Mouse (Mus musculus) MEL (cell line): Measurements from ENCODE around the gene Gm10840. TPM values are rescaled to one million over a fixed set of nuclear protein-coding genes. Genes with fewer than 3 reads are reported as not detected.

ENCODE experiments used
- DNase-seq: peaks from one replicate; pipeline ENCODE4 v3.0.0; 2011; ENCODE audit warnings: low read depth, low spot score
- H3K27ac ChIP-seq: 2 replicates; pipeline ENCODE4 v1.5.1; 2012; ENCODE audit warnings: low read depth, mild to moderate bottlenecking, control low read depth, low read length, moderate library complexity; ENCODE audit not compliant: control insufficient read depth
- H3K27me3 ChIP-seq, 2 experiments: fragments of 150-350 bp in 1 of 2; sonication (generic) in 1 of 2; 2 replicates each; pipeline ENCODE4 v1.6.1; 2012; ENCODE audit warnings: low read length in 2 of 2, mild to moderate bottlenecking in 2 of 2, improper control_type of control experiment in 1 of 2, moderate library complexity in 1 of 2; ENCODE audit not compliant: insufficient read depth in 2 of 2, control insufficient read depth in 1 of 2
- H3K36me3 ChIP-seq, 2 experiments: 2 replicates each; pipeline ENCODE4 v1.6.1; 2012 to 2014; ENCODE audit warnings: low read length in 2 of 2, improper control_type of control experiment in 1 of 2, inconsistent platforms in 1 of 2, mild to moderate bottlenecking in 1 of 2; ENCODE audit not compliant: insufficient read depth in 2 of 2, control insufficient read depth in 1 of 2
- H3K4me1 ChIP-seq, 2 experiments: fragments of 150-350 bp in 1 of 2; sonication (generic) in 1 of 2; 2 replicates each; pipeline ENCODE4 v1.6.1; 2012; ENCODE audit warnings: low read length in 2 of 2, improper control_type of control experiment in 1 of 2, mild to moderate bottlenecking in 1 of 2; ENCODE audit not compliant: insufficient read depth in 2 of 2, control insufficient read depth in 1 of 2
- H3K4me3 ChIP-seq, 2 experiments: fragments of 150-350 bp in 1 of 2; sonication (generic) in 1 of 2; 2 replicates each; pipeline ENCODE4 v1.5.1; 2012; ENCODE audit warnings: low read depth in 2 of 2, low read length in 2 of 2, mild to moderate bottlenecking in 2 of 2, moderate library complexity in 2 of 2, control low read depth in 1 of 2, improper control_type of control experiment in 1 of 2; ENCODE audit not compliant: control insufficient read depth in 1 of 2, insufficient read depth in 1 of 2
- H3K79me2 ChIP-seq: 2 replicates; pipeline ENCODE4 v1.6.1; 2012; ENCODE audit warnings: mild to moderate bottlenecking, low read length, moderate library complexity; ENCODE audit not compliant: control insufficient read depth, poor library complexity, insufficient read depth
- H3K9ac ChIP-seq: 2 replicates; pipeline ENCODE4 v1.6.1; 2012; ENCODE audit warnings: low read depth, mild to moderate bottlenecking, control low read depth, low read length, moderate library complexity; ENCODE audit not compliant: control insufficient read depth, poor library complexity, severe bottlenecking
- H3K9me3 ChIP-seq: fragments of 150-350 bp; sonication (generic); replicated peaks from 2 replicates; pipeline ENCODE4 v1.6.1; 2012; ENCODE audit warnings: mild to moderate bottlenecking, low read length, improper control_type of control experiment, moderate library complexity; ENCODE audit not compliant: insufficient read depth
- BHLHE40 ChIP-seq: IDR thresholded peaks from 2 replicates; pipeline ENCODE4 v1.6.1; 2012; ENCODE audit warnings: low read depth, mild to moderate bottlenecking, inconsistent platforms, low read length, improper control_type of control experiment, borderline replicate concordance
- CHD1 ChIP-seq: IDR thresholded peaks from 2 replicates; pipeline ENCODE4 v1.6.1; 2012; ENCODE audit warnings: low read depth, mild to moderate bottlenecking, inconsistent platforms, low read length, improper control_type of control experiment
- CHD2 ChIP-seq: IDR thresholded peaks from 2 replicates; pipeline ENCODE4 v1.6.1; 2011; ENCODE audit warnings: low read length, improper control_type of control experiment
- CTCF ChIP-seq, 3 experiments: IDR thresholded peaks in 2 of 3; conservative IDR thresholded peaks in 1 of 3; 2 replicates each; pipeline ENCODE4 v1.5.1; 2011 to 2012; ENCODE audit warnings: low read length in 3 of 3, low read depth in 2 of 3, mild to moderate bottlenecking in 2 of 3, improper control_type of control experiment in 1 of 3, inconsistent platforms in 1 of 3, mixed read lengths in 1 of 3, moderate library complexity in 1 of 3; ENCODE audit not compliant: control insufficient read depth in 1 of 3, insufficient read depth in 1 of 3, poor library complexity in 1 of 3, severe bottlenecking in 1 of 3
- E2F4 ChIP-seq: IDR thresholded peaks from 2 replicates; pipeline ENCODE4 v1.6.1; 2011; ENCODE audit warnings: low read depth, low read length, improper control_type of control experiment, borderline replicate concordance
- ELF1 ChIP-seq: IDR thresholded peaks from 2 replicates; pipeline ENCODE4 v1.6.1; 2014; ENCODE audit warnings: low read depth, mild to moderate bottlenecking, inconsistent platforms, low read length, improper control_type of control experiment, moderate library complexity
- ETS1 ChIP-seq: IDR thresholded peaks from 2 replicates; pipeline ENCODE4 v1.6.1; 2012; ENCODE audit warnings: low read depth, mild to moderate bottlenecking, inconsistent platforms, low read length, improper control_type of control experiment, moderate library complexity
- GATA1 ChIP-seq: IDR thresholded peaks from 2 replicates; pipeline ENCODE4 v1.6.1; 2011; ENCODE audit warnings: low read depth, low read length, improper control_type of control experiment
- MAFK ChIP-seq: IDR thresholded peaks from 2 replicates; pipeline ENCODE4 v1.6.1; 2011; ENCODE audit warnings: low read depth, mild to moderate bottlenecking, low read length, improper control_type of control experiment, borderline replicate concordance
- MAX ChIP-seq: IDR thresholded peaks from 2 replicates; pipeline ENCODE4 v1.6.1; 2011; ENCODE audit warnings: low read length, improper control_type of control experiment
- MXI1 ChIP-seq: IDR thresholded peaks from 2 replicates; pipeline ENCODE4 v1.6.1; 2011; ENCODE audit warnings: mild to moderate bottlenecking, low read depth, low read length, improper control_type of control experiment
- NRF1 ChIP-seq: IDR thresholded peaks from 2 replicates; pipeline ENCODE4 v1.6.1; 2014; ENCODE audit warnings: low read depth, mild to moderate bottlenecking, inconsistent platforms, low read length, improper control_type of control experiment, moderate library complexity; ENCODE audit not compliant: poor library complexity, insufficient read depth, severe bottlenecking
- POLR2A ChIP-seq, 2 experiments: IDR thresholded peaks; 2 replicates each; pipeline ENCODE4 v1.6.1; 2011 to 2012; ENCODE audit warnings: low read length in 2 of 2, mild to moderate bottlenecking in 2 of 2, control low read depth in 1 of 2, improper control_type of control experiment in 1 of 2, low read depth in 1 of 2, moderate library complexity in 1 of 2; ENCODE audit not compliant: control insufficient read depth in 1 of 2, insufficient read depth in 1 of 2, poor library complexity in 1 of 2
- SMC3 ChIP-seq: IDR thresholded peaks from 2 replicates; pipeline ENCODE4 v1.6.1; 2011; ENCODE audit warnings: low read depth, low read length, improper control_type of control experiment
- TAL1 ChIP-seq: IDR thresholded peaks from 2 replicates; pipeline ENCODE4 v1.6.1; 2012; ENCODE audit warnings: mild to moderate bottlenecking, inconsistent platforms, low read length, moderate library complexity, mixed read lengths
- TBP ChIP-seq: IDR thresholded peaks from 2 replicates; pipeline ENCODE4 v1.8.0; 2011; ENCODE audit warnings: low read depth, low read length, improper control_type of control experiment
- UBTF ChIP-seq: IDR thresholded peaks from 2 replicates; pipeline ENCODE4 v1.6.1; 2012; ENCODE audit warnings: low read depth, mild to moderate bottlenecking, inconsistent platforms, low read length, improper control_type of control experiment, moderate library complexity, borderline replicate concordance; ENCODE audit not compliant: insufficient read depth
- USF1 ChIP-seq: IDR thresholded peaks from 2 replicates; pipeline ENCODE4 v1.6.1; 2014; ENCODE audit warnings: low read depth, mild to moderate bottlenecking, inconsistent platforms, low read length, improper control_type of control experiment, moderate library complexity
- USF2 ChIP-seq, 2 experiments: IDR thresholded peaks; 2 replicates each; pipeline ENCODE4 v1.6.1; 2011 to 2012; ENCODE audit warnings: improper control_type of control experiment in 2 of 2, low read length in 2 of 2, borderline replicate concordance in 1 of 2, inconsistent platforms in 1 of 2, low read depth in 1 of 2, mild to moderate bottlenecking in 1 of 2; ENCODE audit not compliant: insufficient read depth in 1 of 2
- polyA plus RNA-seq, 2 experiments: library from polyadenylated mRNA; stranded (reverse) in 1 of 2; unstranded in 1 of 2; fragments of >175 nt in 1 of 2; fragments of >200 nt in 1 of 2; gene quantifications; 2 replicates each; pipeline versions ENCODE4 v1.2.1 to v1.2.4; 2012; ENCODE audit warnings: low replicate concordance in 2 of 2, low read depth in 1 of 2; ENCODE audit not compliant: insufficient read length in 2 of 2, insufficient read depth in 1 of 2, missing spikeins in 1 of 2
- total RNA-seq: library from RNA; depleted of rRNA; stranded (reverse); fragments of 300-350 nt; gene quantifications from 2 replicates; pipeline ENCODE4 v1.2.3, GENCODE M21; 2012

The Gm10840 gene
- total and polyA plus RNA-seq, 3 experiments, result not detected

DNA sequence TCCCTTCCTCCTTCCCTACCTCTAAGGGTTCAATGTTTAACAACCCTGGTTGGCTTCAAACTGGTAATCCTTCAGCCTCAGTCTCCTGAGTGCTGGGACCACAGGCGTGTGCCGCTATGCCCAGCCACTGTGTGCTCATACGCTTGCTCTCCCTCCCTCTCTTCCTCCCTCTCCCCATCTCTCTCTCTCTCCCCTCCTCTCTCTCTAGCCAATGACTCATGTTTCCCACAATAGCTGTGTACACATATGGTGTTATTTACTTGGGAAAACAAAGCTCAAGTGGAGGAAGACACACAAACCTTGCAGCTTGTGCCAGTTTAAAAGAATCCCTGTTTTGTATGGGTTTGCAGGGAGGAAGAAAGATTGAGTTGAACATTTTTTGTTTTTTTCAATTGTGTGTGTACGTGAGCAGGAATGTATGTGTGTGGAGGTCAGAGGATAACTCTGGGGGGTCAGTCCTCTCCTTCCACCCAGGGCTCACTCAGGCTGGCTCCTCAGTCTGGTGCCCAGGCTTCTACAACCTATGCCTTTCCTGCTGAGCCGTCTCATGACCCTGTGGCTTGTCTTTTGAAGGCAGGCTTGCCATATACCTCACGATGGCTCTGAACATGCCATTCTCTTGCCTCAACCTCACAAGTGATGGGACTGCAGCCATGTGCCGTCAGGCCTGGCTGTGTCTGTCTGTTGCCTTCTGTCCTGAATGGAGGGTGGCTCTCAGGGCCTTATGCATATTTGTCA is 19.2 kb downstream of the Gm10840 start:
- Histone ChIP-seq H3K36me3 (peaks cover 1 to 36% of the 10 kb centered on the region in 2 experiments; a peak in 3 of 4 replicates), H3K4me3 (no peak overlapping the region), H3K9ac (no peak overlapping the region), H3K79me2 (no peaks in the 10 kb centered on the region), H3K9me3 (no peaks in the 10 kb centered on the region), H3K27ac (no peak overlapping the region), H3K27me3 (no peaks in the 10 kb centered on the region), H3K4me1 (peaks cover 22 to 37% of the 10 kb centered on the region in 2 experiments)
- TF ChIP-seq MAX, result no peak
- no peak for TF ChIP-seq USF1
- TF ChIP-seq MAFK, result no peak
- no peak for TF ChIP-seq USF2 (IDR thresholded peaks at IDR 0.05; ENCODE audit: borderline replicate concordance in 1 of 2, insufficient read depth in 1 of 2, low read depth in 1 of 2, low read length in 2 of 2)
- TF ChIP-seq TAL1, result no peak
- TF ChIP-seq CTCF (IDR thresholded peaks at IDR 0.05 in 2 of 3, conservative IDR thresholded peaks at IDR 0.05 in 1 of 3; ENCODE audit: control insufficient read depth in 1 of 3, insufficient read depth in 1 of 3, low read depth in 2 of 3, low read length in 3 of 3, poor library complexity in 1 of 3, severe bottlenecking in 1 of 3), result no peak
- no peak for TF ChIP-seq MXI1
- no peak for TF ChIP-seq GATA1
- TF ChIP-seq ETS1, result no peak
- TF ChIP-seq TBP, result no peak
- TF ChIP-seq NRF1, result no peak
- TF ChIP-seq E2F4, result no peak
- TF ChIP-seq SMC3, result no peak
- no peak for DNase-seq

DNA sequence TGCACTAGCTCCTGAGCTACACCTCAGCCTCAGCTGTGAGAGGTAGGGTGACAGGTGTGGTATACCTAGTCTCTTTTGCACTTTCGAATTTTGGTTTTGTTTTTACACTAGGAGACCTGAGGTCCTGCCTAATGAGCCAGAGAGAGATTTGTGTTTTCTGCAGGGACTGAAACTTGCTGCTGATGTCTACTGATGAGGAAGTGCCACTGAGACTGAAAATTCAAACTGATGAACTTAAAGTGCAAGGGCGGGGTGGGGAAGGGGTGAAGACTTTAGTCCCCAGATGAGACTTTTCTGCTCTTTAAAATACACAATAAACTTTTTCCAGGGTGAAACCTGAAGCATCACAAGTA is 19.8 kb downstream of the Gm10840 start:
- H3K4me3 ChIP-seq, result no peak overlapping the region
- no peaks in the 10 kb centered on the region for H3K9me3 ChIP-seq
- H3K27me3 ChIP-seq, result no peaks in the 10 kb centered on the region
- H3K27ac ChIP-seq, result no peak overlapping the region
- no peak for TF ChIP-seq BHLHE40
- TF ChIP-seq CHD2, result no peak
- TF ChIP-seq UBTF, result no peak
- no peak for TF ChIP-seq POLR2A (IDR thresholded peaks at IDR 0.05; ENCODE audit: control insufficient read depth in 1 of 2, insufficient read depth in 1 of 2, low read depth in 1 of 2, low read length in 2 of 2, poor library complexity in 1 of 2)
- TF ChIP-seq ELF1, result no peak
- no peak for TF ChIP-seq CHD1
- no peaks in the 10 kb centered on the region for H3K79me2 ChIP-seq
- no peak overlapping the region for H3K9ac ChIP-seq
- peaks cover 22 to 37% of the 10 kb centered on the region in 2 experiments for H3K4me1 ChIP-seq
- DNase-seq, result no peak
- peaks cover 2 to 36% of the 10 kb centered on the region in 2 experiments; a peak in 3 of 4 replicates for H3K36me3 ChIP-seq
